Mouse (Mus musculus): ENCODE measurements around the gene Olfr1419. TPM values are rescaled to one million over a fixed set of nuclear protein-coding genes. Genes with fewer than 3 reads are reported as not detected.

Gene Olfr1419
- total RNA-seq (2023), result not detected in 4 replicates

DNA sequence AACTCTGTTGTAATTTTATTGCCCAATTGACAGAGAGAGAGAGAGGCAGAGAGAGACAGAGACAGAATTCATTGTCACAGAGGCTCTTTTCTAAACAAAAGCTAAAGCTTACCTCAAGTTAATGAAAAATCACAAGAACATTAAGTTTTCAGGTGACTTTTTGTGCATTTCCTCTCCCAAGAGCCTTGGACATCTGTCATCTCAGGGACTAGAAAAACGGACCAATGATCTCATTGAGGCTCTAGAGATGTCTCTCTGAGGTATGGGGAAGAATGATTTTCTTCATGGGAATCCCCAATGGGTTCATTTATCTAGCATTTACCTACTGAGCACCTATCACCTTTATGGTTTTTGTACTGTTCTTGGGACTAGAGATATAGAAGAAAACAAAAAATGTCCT, at the start of gene Olfr1419:
Gene Olfr1419, minus strand, starts transcription at position 101 of the 400 bp plus-strand sequence.

GRCm38 (mm10) chr19:11912037-11912532, 37.2 kb upstream of the Olfr1419 start, which contains the start of gene Patl1:
Gene Patl1 (plus strand): TSS chr19:11912399.

GRCm38 (mm10) chr19:11886265-11886664, 11.4 kb upstream of the Olfr1419 start, which contains the start of gene Olfr1420:
Gene Olfr1420 (plus strand): TSS chr19:11886565.

GRCm38 (mm10) chr19:11860966-11861365, 13.9 kb downstream of the Olfr1419 start, which contains the start of gene Olfr1418:
Gene Olfr1418 (minus strand): TSS chr19:11861066.

DNA sequence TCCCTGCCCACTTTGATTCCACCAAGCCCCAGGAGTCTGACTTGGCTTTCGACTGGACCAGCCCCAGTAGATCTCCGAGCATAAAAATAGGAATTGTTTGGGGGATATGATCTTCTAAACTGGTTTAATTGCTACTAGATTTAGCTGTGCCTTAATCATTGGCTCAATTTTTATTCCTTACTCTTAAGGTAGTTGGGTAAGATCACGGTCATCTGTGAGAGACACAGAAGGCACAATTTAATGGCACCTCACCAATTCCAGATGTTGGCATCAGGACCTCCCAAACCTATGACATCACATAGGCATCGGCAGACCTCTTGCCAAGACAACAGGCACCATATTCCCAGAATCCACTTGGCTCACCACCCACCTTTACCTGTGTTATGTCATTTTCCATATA, 35.8 kb downstream of the Olfr1419 start, which contains the start of gene Olfr1417:
Gene Olfr1417, minus strand, starts transcription at position 101 of the 400 bp plus-strand sequence.

GRCm38 (mm10) chr19:11819143-11819700, 55.7 kb downstream of the Olfr1419 start, which contains the start of gene Stx3:
Gene Stx3 (minus strand): TSS chr19:11819403.

Other genes starting within 250 kb of the Olfr1419 start
- gene Ms4a3, start 234.3 kb downstream of the Olfr1419 start, total RNA-seq (2023), result not detected in 4 replicates
- not detected in 4 replicates for gene Oosp2, start 214.5 kb downstream of the Olfr1419 start, total RNA-seq (2023)
- gene Oosp1, start 184.0 kb downstream of the Olfr1419 start, total RNA-seq (2023), result 1.4 to 3.7 TPM (median 1.9 TPM) in 4 replicates
- not detected in 4 replicates for gene Oosp3, start 178.1 kb downstream of the Olfr1419 start, total RNA-seq (2023)
- gene Gif, start 127.6 kb downstream of the Olfr1419 start, total RNA-seq (2023), result not detected in 4 replicates
- 28.4 to 34.4 TPM (median 30.1 TPM) in 4 replicates for gene Mrpl16, start 104.7 kb downstream of the Olfr1419 start, total RNA-seq (2023)
- 0.39 to 1.0 TPM (median 0.71 TPM) in 4 replicates for gene Stx3, start 55.7 kb downstream of the Olfr1419 start, total RNA-seq (2023)
- gene Olfr1417, start 35.9 kb downstream of the Olfr1419 start, total RNA-seq (2023), result not detected in 4 replicates
- gene Olfr1418, start 14.0 kb downstream of the Olfr1419 start, total RNA-seq (2023), result not detected in 4 replicates
- not detected in 4 replicates for gene Olfr1420, start 11.5 kb upstream of the Olfr1419 start, total RNA-seq (2023)
- 68.1 to 75.5 TPM (median 72.5 TPM) in 4 replicates for gene Patl1, start 37.3 kb upstream of the Olfr1419 start, total RNA-seq (2023)
- 50.1 to 51.8 TPM (median 50.9 TPM) in 4 replicates for gene Osbp, start 90.8 kb upstream of the Olfr1419 start, total RNA-seq (2023)
- not detected in 4 replicates for gene Olfr1423, start 166.2 kb upstream of the Olfr1419 start, total RNA-seq (2023)
- not detected in 4 replicates for gene Olfr1424, start 187.6 kb upstream of the Olfr1419 start, total RNA-seq (2023)
- not detected in 4 replicates for gene Olfr1425, start 202.6 kb upstream of the Olfr1419 start, total RNA-seq (2023)
- not detected in 4 replicates for gene Olfr1426, start 216.9 kb upstream of the Olfr1419 start, total RNA-seq (2023)
- not detected in 4 replicates for gene Olfr1427, start 228.2 kb upstream of the Olfr1419 start, total RNA-seq (2023)
- gene Olfr1428, start 240.8 kb upstream of the Olfr1419 start, total RNA-seq (2023), result not detected in 4 replicates
- not detected in 4 replicates for gene Olfr76, start 248.1 kb upstream of the Olfr1419 start, total RNA-seq (2023)

Data from B cell, adult 62 days (primary cell).